Mouse (Mus musculus) B cell, adult (primary cell): ENCODE measurements around the gene Gm2564. TPM values are rescaled to one million over a fixed set of nuclear protein-coding genes. Genes with fewer than 3 reads are reported as not detected.

Experiments used
- total RNA-seq: library from RNA; stranded (reverse); gene quantifications from 4 replicates; pipeline ENCODE4 v1.2.4, GENCODE M21; 2023; ENCODE audit not compliant: inconsistent age

The Gm2564 gene
- not detected in 4 replicates for total RNA-seq

GRCm38 (mm10) chr4:42629419-42629818 is at the start of gene Gm2564:
Gm2564 (plus strand) TSS chr4:42629719.

DNA sequence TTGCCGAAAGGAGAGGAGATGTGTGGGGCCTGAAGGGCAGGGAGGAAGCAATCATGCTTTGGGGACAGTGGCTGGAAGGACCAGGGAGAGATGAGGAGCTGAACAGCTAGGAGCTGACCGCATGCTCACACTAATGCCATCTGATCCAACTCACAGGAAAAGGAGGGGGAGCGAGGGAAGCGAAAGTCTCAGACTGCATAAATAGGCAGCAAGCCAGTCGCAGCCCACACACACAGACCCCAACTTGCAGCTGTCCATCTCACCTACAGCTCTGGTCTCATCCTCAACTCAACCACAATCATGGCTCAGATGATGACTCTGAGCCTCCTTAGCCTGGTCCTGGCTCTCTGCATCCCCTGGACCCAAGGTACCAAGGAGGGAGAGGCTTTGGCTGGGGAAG is 17.6 kb upstream of the Gm2564 start, which contains the start of gene Gm10591:
TSS of gene Gm10591 (plus strand) at position 301 of the 400 bp plus-strand sequence.

GRCm38 (mm10) chr4:42654951-42655350 is 25.4 kb downstream of the Gm2564 start, which contains the start of gene Ccl27b:
Ccl27b (plus strand) TSS chr4:42655251.

DNA sequence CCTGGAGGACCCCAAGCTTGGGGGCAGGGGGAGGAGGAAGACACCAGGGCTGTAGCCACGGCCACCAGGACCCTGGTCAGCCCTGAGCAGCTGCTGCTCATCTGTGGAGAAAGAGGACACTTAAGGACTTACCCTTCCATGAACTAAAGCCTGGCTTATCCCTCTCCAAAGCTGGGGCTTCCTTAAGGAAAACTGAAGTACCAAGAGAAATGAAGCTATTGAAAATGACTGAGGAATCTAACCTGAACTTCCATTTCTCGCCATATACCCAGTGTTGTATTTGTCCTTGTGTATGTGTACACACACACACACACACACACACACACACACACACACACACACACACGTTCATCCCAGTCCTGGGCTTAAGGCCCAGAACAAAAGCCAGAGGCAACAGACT is 32.3 kb downstream of the Gm2564 start, which contains the start of gene Il11ra2:
TSS of gene Il11ra2 (minus strand) at position 101 of the 400 bp plus-strand sequence.

Other genes with a start within 250 kb of the Gm2564 start
- not detected in 4 replicates for gene Gm21586, start 190.3 kb upstream of the Gm2564 start, total RNA-seq
- gene Gm2163, start 163.0 kb upstream of the Gm2564 start, total RNA-seq: not detected in 4 replicates
- gene Fam205a2, start 101.5 kb upstream of the Gm2564 start, total RNA-seq: not detected in 4 replicates
- not detected in 4 replicates for gene Gm10591, start 17.5 kb upstream of the Gm2564 start, total RNA-seq
- not detected in 4 replicates for gene Ccl27b, start 25.5 kb downstream of the Gm2564 start, total RNA-seq
- gene Il11ra2, start 32.2 kb downstream of the Gm2564 start, total RNA-seq: not detected in 4 replicates
- gene 4930578G10Rik, start 105.8 kb downstream of the Gm2564 start, total RNA-seq: not detected in 4 replicates
- gene Ccl19, start 126.9 kb downstream of the Gm2564 start, total RNA-seq: not detected in 4 replicates
- not detected in 4 replicates for gene Ccl21a, start 144.3 kb downstream of the Gm2564 start, total RNA-seq
- gene Fam205a1, start 224.2 kb downstream of the Gm2564 start, total RNA-seq: not detected in 4 replicates
- gene Gm12394, start 227.1 kb downstream of the Gm2564 start, total RNA-seq: not detected in 4 replicates
- gene Fam205c, start 244.5 kb downstream of the Gm2564 start, total RNA-seq: not detected in 4 replicates